Mouse (Mus musculus) midbrain, embryonic 16.5 days (tissue): Measurements from ENCODE around the gene Lclat1. TPM values are rescaled to one million over a fixed set of nuclear protein-coding genes. Genes with fewer than 3 reads are reported as not detected.

Source experiments
- ATAC-seq: fragments of 200-750 bp; cut with Nextera tagmentation; 2 replicates; pipeline ENCODE4 v1.8.0; 2017; ENCODE audit warnings: moderate TSS enrichment
- H3K27ac ChIP-seq: fragments of 300-500 bp; sonication (generic); 2 replicates; pipeline ENCODE4 v1.5.1; 2014; ENCODE audit warnings: mild to moderate bottlenecking, low read length, mixed read lengths
- H3K27me3 ChIP-seq: fragments of 300-500 bp; sonication (generic); 2 replicates; pipeline ENCODE4 v1.6.1; 2014; ENCODE audit warnings: low read depth, low read length, mixed read lengths; ENCODE audit not compliant: control insufficient read depth, insufficient read depth
- H3K36me3 ChIP-seq: fragments of 300-500 bp; sonication (generic); 2 replicates; pipeline ENCODE4 v1.6.1; 2014; ENCODE audit warnings: mild to moderate bottlenecking, low read length, moderate library complexity, mixed read lengths; ENCODE audit not compliant: control insufficient read depth, insufficient read depth
- H3K4me1 ChIP-seq: fragments of 300-500 bp; sonication (generic); 2 replicates; pipeline ENCODE4 v1.6.1; 2014; ENCODE audit warnings: mild to moderate bottlenecking, low read length, mixed read lengths; ENCODE audit not compliant: control insufficient read depth, insufficient read depth
- H3K4me2 ChIP-seq: fragments of 300-500 bp; sonication (generic); 2 replicates; pipeline ENCODE4 v1.6.1; 2014; ENCODE audit warnings: mild to moderate bottlenecking, low read length, mixed read lengths
- H3K4me3 ChIP-seq: fragments of 300-500 bp; sonication (generic); 2 replicates; pipeline ENCODE4 v1.5.1; 2014; ENCODE audit warnings: low read depth, mild to moderate bottlenecking, low read length, moderate library complexity, mixed read lengths
- H3K9ac ChIP-seq: fragments of 300-500 bp; sonication (generic); 2 replicates; pipeline ENCODE4 v1.6.1; 2014; ENCODE audit warnings: low read depth, low read length, mixed read lengths
- H3K9me3 ChIP-seq: fragments of 300-500 bp; sonication (generic); replicated peaks from 2 replicates; pipeline ENCODE4 v1.6.1; 2014; ENCODE audit warnings: mild to moderate bottlenecking, low read length, mixed read lengths; ENCODE audit not compliant: control insufficient read depth, poor library complexity, severe bottlenecking
- WGBS: fragments of 180-500 bp; shearing (Covaris S2); extraction: QIAGEN DNeasy Blood & Tissue Kit; methylation state at CpG from one replicate; pipeline ENCODE4 v1.1.7; 2014; 5-methylcytosine and 5-hydroxymethylcytosine counted together
- polyA plus RNA-seq: library from polyadenylated mRNA; unstranded; fragments of >200 nt; fragmentation: Nextera tagmentation; extraction: Ambion mirVana; gene quantifications from 2 replicates; pipeline ENCODE4 v1.2.1, GENCODE M21; 2015

Gene Lclat1
- polyA plus RNA-seq, 1 experiment from 2014 or later: 14.5 TPM

GRCm38 (mm10) chr17:73067423-73067822, 40.4 kb upstream of the Lclat1 start:
- ATAC-seq: no peak
- Histone ChIP-seq H3K4me1 (no peaks in the 10 kb centered on the region), H3K27ac (no peak overlapping the region), H3K36me3 (no peaks in the 10 kb centered on the region), H3K9ac (no peak overlapping the region), H3K9me3 (no peaks in the 10 kb centered on the region), H3K4me2 (no peak overlapping the region), H3K27me3 (no peaks in the 10 kb centered on the region), H3K4me3 (no peak overlapping the region)
- WGBS: 47% methylated on average over 11 of the region's 11 CpGs

GRCm38 (mm10) chr17:73068321-73068992, 39.3 kb upstream of the Lclat1 start:
- Histone ChIP-seq H3K36me3 (no peaks in the 10 kb centered on the region), H3K4me2 (no peak overlapping the region), H3K27me3 (no peaks in the 10 kb centered on the region), H3K4me3 (no peak overlapping the region), H3K4me1 (no peaks in the 10 kb centered on the region), H3K9me3 (no peaks in the 10 kb centered on the region), H3K9ac (no peak overlapping the region), H3K27ac (no peak overlapping the region)
- WGBS: 90% methylated on average over 10 of the region's 10 CpGs
- ATAC-seq: no peak

DNA sequence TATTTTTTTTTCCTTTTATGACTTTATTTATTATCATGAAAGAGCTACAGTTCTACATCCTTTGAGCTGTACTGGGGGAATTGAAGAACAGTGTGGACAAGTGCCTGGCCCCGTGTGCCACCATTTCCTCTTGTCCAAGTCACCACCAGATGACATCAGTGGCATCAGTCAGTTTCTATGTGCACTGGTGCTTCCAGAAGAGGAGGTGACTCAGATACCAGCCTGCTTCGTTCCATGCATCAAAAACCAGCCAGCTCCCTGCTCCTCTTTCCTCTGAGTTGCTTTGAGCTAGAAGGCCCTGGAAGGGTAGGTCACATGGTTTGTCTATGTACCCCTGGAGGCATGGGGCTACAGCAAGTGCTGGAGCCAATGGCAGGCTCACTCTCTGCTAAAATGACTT, 37.3 kb upstream of the Lclat1 start:
- Histone ChIP-seq H3K9me3 (no peaks in the 10 kb centered on the region), H3K27ac (no peak overlapping the region), H3K9ac (no peak overlapping the region), H3K27me3 (no peaks in the 10 kb centered on the region), H3K4me2 (no peak overlapping the region), H3K4me3 (no peak overlapping the region), H3K4me1 (no peaks in the 10 kb centered on the region), H3K36me3 (no peaks in the 10 kb centered on the region)
- ATAC-seq: no peak
- WGBS: 90% methylated on average over 2 of the region's 2 CpGs

DNA sequence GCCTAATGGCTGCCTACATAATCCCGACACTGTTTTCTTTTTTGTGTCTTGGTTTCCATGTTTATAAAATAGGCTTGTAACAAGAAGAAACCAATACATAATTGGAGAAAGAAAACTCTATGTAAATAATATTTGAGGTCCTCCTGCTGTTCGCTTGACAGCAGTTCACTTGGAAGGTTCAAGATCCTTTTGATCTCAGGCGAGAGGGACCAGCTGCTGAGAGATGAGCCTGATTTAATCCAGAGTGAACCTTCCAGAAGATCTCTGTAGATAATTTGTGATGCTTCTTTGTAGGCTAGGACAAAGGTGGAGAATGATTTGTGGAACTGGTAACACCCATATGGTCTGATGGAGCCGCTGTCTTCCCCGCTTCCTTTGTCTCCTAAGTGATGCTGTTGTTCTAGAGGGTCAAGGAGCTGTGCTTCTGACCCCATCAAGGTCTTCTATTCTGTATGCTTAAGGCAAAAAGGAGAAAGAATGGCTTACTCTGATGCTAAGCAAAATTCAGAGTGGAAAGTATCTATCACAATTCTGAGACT, 36.0 kb upstream of the Lclat1 start:
- 73% methylated on average over 5 of the region's 5 CpGs for WGBS
- no peak for ATAC-seq
- H3K27me3 ChIP-seq: no peaks in the 10 kb centered on the region
- no peak overlapping the region for H3K27ac ChIP-seq
- no peaks in the 10 kb centered on the region for H3K36me3 ChIP-seq
- H3K9ac ChIP-seq: no peak overlapping the region
- no peaks in the 10 kb centered on the region for H3K4me1 ChIP-seq
- no peak overlapping the region for H3K4me2 ChIP-seq
- H3K4me3 ChIP-seq: no peak overlapping the region
- H3K9me3 ChIP-seq: no peaks in the 10 kb centered on the region

- H3K27me3 ChIP-seq: no peaks in the 10 kb centered on the region
These were observed 35.5 kb upstream of the Lclat1 start for GRCm38 (mm10) chr17:73072286-73072685.

DNA sequence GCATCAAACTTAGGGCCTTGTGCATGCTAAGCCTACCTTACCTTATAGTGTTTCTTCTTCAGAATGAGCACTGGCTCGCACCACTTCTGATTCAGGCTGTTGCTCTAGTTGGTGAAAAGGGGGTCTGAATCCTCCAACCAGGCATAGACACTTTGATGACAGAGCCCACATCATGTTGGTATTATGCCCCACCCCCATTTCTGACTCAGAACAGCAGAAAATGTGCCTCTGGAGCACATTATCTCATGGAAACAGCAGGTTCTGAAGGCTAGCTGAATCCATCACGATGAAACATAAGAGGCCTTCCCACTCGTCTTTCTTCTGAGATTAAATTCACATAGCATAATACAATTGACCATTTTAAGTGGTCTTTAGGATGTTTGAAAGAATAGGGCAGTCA, 33.2 kb upstream of the Lclat1 start:
- H3K9me3 ChIP-seq: no peaks in the 10 kb centered on the region
- H3K4me1 ChIP-seq: no peaks in the 10 kb centered on the region
- H3K27ac ChIP-seq: no peak overlapping the region
- H3K36me3 ChIP-seq: no peaks in the 10 kb centered on the region
- WGBS: 82% methylated on average over 3 of the region's 3 CpGs
- no peak overlapping the region for H3K4me2 ChIP-seq
- H3K9ac ChIP-seq: no peak overlapping the region
- ATAC-seq: no peak
- H3K27me3 ChIP-seq: no peaks in the 10 kb centered on the region
- H3K4me3 ChIP-seq: no peak overlapping the region

More at GRCm38 (mm10) chr17:73072286-73072685, 35.5 kb upstream of the Lclat1 start:
- no peak overlapping the region for H3K4me3 ChIP-seq
- 74% methylated on average over 8 of the region's 8 CpGs for WGBS
- no peak for ATAC-seq
- H3K27ac ChIP-seq: no peak overlapping the region
- no peak overlapping the region for H3K9ac ChIP-seq
- no peak overlapping the region for H3K4me2 ChIP-seq
- no peaks in the 10 kb centered on the region for H3K4me1 ChIP-seq
- H3K36me3 ChIP-seq: no peaks in the 10 kb centered on the region
- no peaks in the 10 kb centered on the region for H3K9me3 ChIP-seq

DNA sequence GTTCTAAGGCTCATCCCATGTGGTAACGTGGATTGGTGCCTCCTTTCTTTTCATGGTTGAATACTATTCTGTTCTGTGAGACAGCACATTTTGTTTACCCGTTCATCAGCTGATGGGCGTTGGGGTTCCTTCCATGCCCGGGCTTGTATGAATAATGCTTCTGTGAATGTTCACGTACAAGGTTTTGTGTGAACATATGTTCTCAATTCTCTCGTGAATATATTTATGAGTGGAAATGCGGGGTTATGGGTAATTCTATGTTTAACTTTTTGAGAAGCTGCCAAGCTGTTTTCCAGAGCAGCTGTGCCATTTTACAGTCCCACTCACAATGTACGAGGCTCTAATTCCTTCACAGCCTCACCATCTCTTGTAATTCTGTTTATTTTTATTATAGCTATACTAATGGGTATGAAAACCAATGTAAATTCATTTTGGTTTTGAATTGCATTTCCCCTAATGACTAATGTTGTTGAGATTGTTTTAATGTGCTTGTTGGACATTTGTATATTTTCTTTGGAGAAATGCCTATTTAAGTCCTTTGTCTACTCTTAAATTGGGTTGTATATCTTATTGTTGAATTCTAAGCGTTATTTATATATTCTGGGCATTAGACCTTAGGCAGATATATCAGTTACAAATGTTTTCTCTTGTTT, 32.4 kb upstream of the Lclat1 start:
- H3K9ac ChIP-seq: no peak overlapping the region
- no peak overlapping the region for H3K4me3 ChIP-seq
- no peaks in the 10 kb centered on the region for H3K27me3 ChIP-seq
- no peaks in the 10 kb centered on the region for H3K9me3 ChIP-seq
- no peak for ATAC-seq
- no peak overlapping the region for H3K27ac ChIP-seq
- no peaks in the 10 kb centered on the region for H3K4me1 ChIP-seq
- H3K4me2 ChIP-seq: no peak overlapping the region
- 66% methylated on average over 9 of the region's 9 CpGs for WGBS
- no peaks in the 10 kb centered on the region for H3K36me3 ChIP-seq

DNA sequence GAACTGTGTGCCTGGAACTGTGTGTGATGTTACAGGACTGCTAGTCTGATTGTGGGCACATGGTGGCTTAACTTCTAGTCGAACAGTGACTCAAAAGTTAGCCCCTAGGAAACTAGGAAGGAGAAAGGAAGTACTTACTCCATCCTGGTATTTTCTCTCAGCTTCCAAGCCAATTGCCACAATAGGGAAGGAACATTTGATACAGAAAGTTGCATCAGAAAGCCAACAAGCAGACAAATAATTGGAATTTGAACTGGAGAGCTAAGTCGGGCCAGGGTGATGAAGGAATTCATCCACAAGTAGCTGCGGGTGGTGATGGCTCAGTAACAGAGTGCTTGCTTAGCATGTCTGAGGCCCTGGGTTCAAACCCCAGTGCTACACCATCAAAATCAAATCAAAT, 30.1 kb upstream of the Lclat1 start:
- H3K4me3 ChIP-seq: no peak overlapping the region
- no peak overlapping the region for H3K4me2 ChIP-seq
- H3K27me3 ChIP-seq: no peaks in the 10 kb centered on the region
- H3K4me1 ChIP-seq: no peaks in the 10 kb centered on the region
- 95% methylated on average over 3 of the region's 3 CpGs for WGBS
- no peaks in the 10 kb centered on the region for H3K9me3 ChIP-seq
- H3K36me3 ChIP-seq: no peaks in the 10 kb centered on the region
- no peak overlapping the region for H3K9ac ChIP-seq
- no peak for ATAC-seq
- H3K27ac ChIP-seq: no peak overlapping the region

DNA sequence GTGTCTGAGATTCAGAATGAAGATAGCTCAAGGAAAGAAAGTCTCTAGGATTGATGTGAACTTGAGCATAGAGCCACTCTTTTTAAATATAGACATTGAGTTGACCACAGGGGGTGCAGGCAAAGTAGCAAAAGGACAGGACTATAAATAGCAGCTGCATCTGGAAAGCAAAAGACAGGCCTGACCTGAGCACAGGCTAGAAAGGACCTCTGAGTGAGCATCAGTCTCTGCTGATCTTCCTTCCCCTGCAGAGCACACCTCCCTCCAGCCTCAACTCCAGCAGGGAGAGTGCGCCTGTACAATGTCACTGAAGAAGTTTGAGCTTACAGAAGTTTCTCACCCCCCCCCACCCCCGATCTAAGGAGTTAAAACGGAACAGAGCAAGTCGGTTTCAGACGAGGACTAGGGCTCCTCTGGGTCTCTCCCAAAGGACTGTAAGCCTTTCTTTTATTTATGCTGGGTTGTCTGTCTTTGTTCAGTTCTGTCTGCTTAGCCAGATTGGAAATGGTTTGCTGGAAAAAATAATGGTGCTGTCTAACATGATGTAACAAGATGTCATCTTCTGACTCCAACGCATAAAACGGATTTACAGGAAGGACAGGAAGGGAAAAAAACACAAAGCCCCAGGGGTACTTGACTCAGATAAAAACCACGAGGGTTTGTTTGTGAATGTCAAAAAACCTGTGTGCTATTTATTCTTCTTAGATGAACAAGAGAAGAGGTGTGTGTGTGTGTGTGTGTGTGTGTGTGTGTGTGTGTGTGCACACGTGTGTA, 26.2 kb upstream of the Lclat1 start:
- H3K4me3 ChIP-seq: no peak overlapping the region
- no peak overlapping the region for H3K27ac ChIP-seq
- no peak for ATAC-seq
- no peak overlapping the region for H3K9ac ChIP-seq
- no peaks in the 10 kb centered on the region for H3K36me3 ChIP-seq
- H3K9me3 ChIP-seq: no peaks in the 10 kb centered on the region
- no peak overlapping the region for H3K4me2 ChIP-seq
- H3K4me1 ChIP-seq: no peaks in the 10 kb centered on the region
- H3K27me3 ChIP-seq: no peaks in the 10 kb centered on the region
- WGBS: 53% methylated on average over 9 of the region's 9 CpGs
